Mouse (Mus musculus) embryonic facial prominence, embryonic 10.5 days (tissue): ENCODE measurements around the gene Gm4450. TPM values are rescaled to one million over a fixed set of nuclear protein-coding genes. Genes with fewer than 3 reads are reported as not detected.
"Not testable (repeated sequence)": the region's sequence is repeated elsewhere in the genome, so short reads cannot be mapped to it uniquely, and the experiment has no call there.

Experiments used
- DNase-seq: peaks from one replicate; pipeline ENCODE4 v3.0.0-alpha.2; 2017; ENCODE audit warnings: low spot score
- H3K27ac ChIP-seq: fragments of 300-500 bp; sonication (generic); replicated peaks from 2 replicates; pipeline ENCODE4 v1.5.1; 2016; ENCODE audit warnings: mild to moderate bottlenecking
- H3K27me3 ChIP-seq: fragments of 300-500 bp; sonication (generic); replicated peaks from 2 replicates; pipeline ENCODE4 v1.6.1; 2016; ENCODE audit warnings: low read depth, mild to moderate bottlenecking; ENCODE audit not compliant: poor library complexity, severe bottlenecking
- H3K36me3 ChIP-seq: fragments of 300-500 bp; sonication (generic); replicated peaks from 2 replicates; pipeline ENCODE4 v1.6.1; 2016; ENCODE audit warnings: mild to moderate bottlenecking, moderate library complexity
- H3K4me1 ChIP-seq: fragments of 300-500 bp; sonication (generic); 2 replicates; pipeline ENCODE4 v1.6.1; 2016
- H3K4me3 ChIP-seq: fragments of 300-500 bp; sonication (generic); 2 replicates; pipeline ENCODE4 v1.5.1; 2016; ENCODE audit warnings: mild to moderate bottlenecking, moderate library complexity
- H3K9me3 ChIP-seq: fragments of 300-500 bp; sonication (generic); 2 replicates; pipeline ENCODE4 v1.6.1; 2016; ENCODE audit warnings: mild to moderate bottlenecking
- WGBS: fragments of 180-500 bp; shearing (Covaris S2); methylation state at CpG from one replicate; pipeline ENCODE4 v1.1.7; 2016; 5-methylcytosine and 5-hydroxymethylcytosine counted together
- polyA plus RNA-seq: library from polyadenylated mRNA; unstranded; fragments of >200 nt; fragmentation: Nextera tagmentation; extraction: Ambion mirVana; gene quantifications from 2 replicates; pipeline ENCODE4 v1.2.1, GENCODE M21; 2016

Gm4450 gene
- polyA plus RNA-seq, 1 experiment from 2014 or later, result not detected

DNA sequence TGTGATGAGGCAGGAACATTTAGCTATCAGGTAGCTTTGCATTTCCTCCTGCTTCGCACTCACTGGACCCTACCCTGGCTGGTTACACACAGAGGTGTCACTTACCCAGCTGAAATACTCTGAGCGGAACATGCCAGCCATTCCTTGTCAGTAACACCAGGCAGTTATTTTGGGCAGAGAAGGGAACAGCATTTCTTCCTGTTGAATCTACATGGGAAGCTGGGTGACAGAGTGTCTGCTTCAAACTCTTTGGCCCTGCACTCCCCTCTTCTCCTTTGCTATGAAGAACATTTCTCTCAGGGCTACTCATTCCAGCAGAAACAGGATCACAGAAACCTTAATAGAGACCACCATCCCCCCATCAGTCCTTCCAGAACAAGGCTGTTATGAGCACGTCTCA is 42.6 kb downstream of the Gm4450 start:
- Histone ChIP-seq H3K4me1 (no peaks in the 10 kb centered on the region), H3K27me3 (no peaks in the 10 kb centered on the region), H3K27ac (no peak overlapping the region), H3K4me3 (no peak overlapping the region), H3K36me3 (0 out of 2 replicates have a peak, but pooled peaks cover 6% of the 10 kb centered on the region), H3K9me3 (no peaks in the 10 kb centered on the region)
- DNase-seq, result no peak
- WGBS, result 87% methylated on average over 3 of the region's 3 CpGs

DNA sequence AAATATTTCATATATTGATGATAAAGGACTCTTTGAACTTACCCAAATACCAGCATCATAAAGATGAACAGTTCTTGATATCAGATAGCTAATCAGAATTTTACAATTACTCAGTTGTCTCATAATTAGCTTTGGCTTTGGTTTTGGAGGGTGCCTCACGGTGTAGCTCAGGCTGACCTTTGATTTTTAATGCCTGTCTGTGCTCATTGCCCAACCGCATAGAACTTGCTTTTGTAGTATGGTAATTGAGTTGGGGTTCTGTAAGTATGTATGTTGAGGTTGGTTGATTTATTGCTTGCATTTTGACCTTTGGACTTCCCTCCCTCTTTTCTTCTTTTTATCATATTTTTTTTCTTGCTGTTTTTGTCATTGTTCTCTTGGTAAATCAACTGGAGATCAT is 43.2 kb downstream of the Gm4450 start:
- WGBS, result 84% methylated on average over 2 of the region's 2 CpGs
- no peaks in the 10 kb centered on the region for H3K27me3 ChIP-seq
- H3K4me3 ChIP-seq, result no peak overlapping the region
- no peaks in the 10 kb centered on the region for H3K9me3 ChIP-seq
- H3K4me1 ChIP-seq, result no peaks in the 10 kb centered on the region
- DNase-seq, result no peak
- H3K27ac ChIP-seq, result no peak overlapping the region
- 0 out of 2 replicates have a peak, but pooled peaks cover 6% of the 10 kb centered on the region for H3K36me3 ChIP-seq

DNA sequence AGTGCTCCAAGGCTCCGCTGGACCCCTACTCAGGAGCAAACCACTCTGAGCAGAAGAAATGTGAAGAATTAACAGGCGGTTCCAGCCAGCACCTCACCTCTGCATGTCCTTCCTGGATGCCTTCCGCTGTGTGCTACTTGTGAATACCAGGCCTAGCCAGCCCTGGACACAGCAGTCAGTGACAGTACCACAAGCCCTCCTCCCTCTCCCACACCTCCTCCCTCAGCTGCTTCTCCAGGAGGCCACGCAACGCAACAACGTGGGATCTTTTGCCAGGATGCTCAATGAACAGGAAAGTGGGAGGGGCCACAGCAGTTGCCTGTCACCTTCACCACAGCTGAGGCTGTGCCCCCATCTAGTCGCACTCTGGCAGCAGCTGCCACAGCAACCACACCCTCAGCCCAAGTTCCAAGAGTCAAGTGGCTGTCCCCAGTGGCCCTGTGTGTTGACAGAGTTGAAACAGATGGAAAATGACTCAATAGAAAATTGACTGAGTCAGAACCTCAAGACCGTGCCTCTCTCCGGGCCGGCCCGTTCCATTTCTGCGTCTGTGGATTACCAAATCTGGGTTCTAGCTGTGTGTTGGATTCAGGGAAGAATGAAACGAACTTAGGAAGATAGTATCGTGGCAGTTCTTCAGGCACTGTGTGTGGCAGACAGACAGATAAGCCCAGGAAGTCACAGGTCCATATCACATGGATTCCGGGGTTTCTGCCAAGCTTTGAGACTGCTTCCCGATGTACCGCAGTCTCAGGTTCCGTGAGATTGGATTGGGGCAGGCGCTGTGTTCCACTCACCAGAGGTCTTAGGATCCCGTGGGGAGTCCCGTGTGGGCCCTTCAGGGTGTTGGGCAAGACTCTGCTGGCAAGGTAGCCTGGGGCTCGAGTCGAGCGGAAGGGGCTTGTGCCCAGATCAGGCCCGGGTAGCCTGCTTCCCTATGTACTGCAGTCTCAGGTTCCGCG is 46.0 kb downstream of the Gm4450 start:
- H3K27me3 ChIP-seq, DNase-seq, H3K9me3 ChIP-seq, H3K4me1 ChIP-seq, H3K4me3 ChIP-seq, H3K36me3 ChIP-seq, H3K27ac ChIP-seq: not testable (repeated sequence)
- 90% methylated on average over 18 of the region's 27 CpGs for WGBS

DNA sequence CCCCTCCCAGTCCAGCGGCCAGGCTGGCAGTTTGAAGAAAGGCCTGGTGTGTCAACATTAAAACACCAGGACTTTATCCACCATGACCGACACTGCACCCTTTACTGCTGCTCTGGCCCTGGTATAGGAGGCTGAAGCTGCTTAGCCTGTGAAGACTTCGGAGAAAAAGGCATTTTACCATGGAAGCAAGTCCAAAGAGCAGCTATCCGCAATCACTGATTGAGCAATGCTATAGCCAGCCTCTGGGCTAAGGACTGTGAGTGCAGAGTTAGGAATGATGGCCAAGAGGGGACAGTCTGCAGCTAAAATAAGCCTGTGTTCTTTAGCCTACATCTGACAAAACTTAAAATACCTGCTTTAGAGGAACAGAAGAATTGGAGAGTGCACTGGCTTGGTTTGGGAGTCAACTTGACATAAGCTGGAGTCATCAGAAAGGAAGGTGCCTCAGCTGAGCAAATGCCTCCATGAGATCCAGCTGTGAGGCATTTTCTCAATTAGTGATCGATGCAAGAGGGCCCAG is 49.6 kb downstream of the Gm4450 start:
- 68% methylated on average over 5 of the region's 5 CpGs for WGBS
- not testable (repeated sequence) for H3K4me1 ChIP-seq, H3K36me3 ChIP-seq

DNA sequence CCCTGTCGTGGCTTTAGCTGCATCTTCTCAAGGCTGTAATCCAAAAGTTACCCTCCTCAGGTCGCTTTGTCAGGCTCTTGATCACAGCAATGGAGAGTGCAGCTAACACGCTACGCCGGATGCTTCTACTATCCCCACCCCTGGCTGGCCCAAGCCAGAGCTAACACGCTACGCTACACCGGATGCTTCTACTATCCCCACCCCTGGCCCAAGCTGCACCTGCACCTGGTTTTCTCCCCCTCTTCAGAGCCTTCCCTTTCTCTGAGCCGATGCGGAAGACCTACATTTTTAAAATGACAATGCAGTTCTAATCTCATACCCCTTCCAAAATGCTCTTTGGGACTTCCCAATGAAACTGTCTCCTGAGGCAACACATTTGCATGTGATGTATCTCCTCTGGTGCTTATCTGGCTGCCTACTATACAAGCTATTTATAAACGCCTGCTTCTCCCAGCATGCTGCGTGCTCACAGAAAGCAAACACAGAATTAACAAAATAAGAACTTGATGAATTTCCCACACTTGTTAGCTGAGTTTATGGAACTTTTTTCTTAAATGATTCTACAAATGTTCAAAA is 50.3 kb downstream of the Gm4450 start:
- 72% methylated on average over 12 of the region's 12 CpGs for WGBS

More for the DNA sequence above, 49.6 kb downstream of the Gm4450 start:
- not testable (repeated sequence) for DNase-seq, H3K4me3 ChIP-seq, H3K9me3 ChIP-seq, H3K27ac ChIP-seq, H3K27me3 ChIP-seq

DNA sequence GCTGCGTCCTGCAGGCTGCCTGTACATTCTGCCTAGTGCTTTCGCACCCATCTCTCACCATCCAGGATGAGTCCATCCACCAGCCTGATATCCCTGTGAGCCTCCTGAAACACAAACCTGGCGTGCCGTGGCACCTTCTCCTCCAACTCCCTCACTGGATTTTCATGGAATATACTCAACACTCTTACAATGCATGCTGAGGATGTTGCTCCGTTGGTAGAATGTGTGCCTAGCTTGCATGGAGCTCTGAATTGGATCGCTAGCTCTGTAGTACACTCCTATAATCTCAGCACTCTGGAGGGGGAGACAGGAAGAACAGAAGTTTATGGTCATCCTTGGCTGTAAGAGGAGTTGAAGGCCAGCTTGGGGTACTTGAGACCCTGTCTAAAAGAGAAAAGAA is 51.0 kb downstream of the Gm4450 start:
- H3K4me3 ChIP-seq, H3K36me3 ChIP-seq, H3K27me3 ChIP-seq, DNase-seq, H3K27ac ChIP-seq, H3K9me3 ChIP-seq, H3K4me1 ChIP-seq: not testable (repeated sequence)
- WGBS, result 93% methylated on average over 6 of the region's 6 CpGs

More for the DNA sequence above, 50.3 kb downstream of the Gm4450 start:
- not testable (repeated sequence) for H3K27me3 ChIP-seq, DNase-seq, H3K36me3 ChIP-seq, H3K4me3 ChIP-seq, H3K4me1 ChIP-seq, H3K9me3 ChIP-seq, H3K27ac ChIP-seq

DNA sequence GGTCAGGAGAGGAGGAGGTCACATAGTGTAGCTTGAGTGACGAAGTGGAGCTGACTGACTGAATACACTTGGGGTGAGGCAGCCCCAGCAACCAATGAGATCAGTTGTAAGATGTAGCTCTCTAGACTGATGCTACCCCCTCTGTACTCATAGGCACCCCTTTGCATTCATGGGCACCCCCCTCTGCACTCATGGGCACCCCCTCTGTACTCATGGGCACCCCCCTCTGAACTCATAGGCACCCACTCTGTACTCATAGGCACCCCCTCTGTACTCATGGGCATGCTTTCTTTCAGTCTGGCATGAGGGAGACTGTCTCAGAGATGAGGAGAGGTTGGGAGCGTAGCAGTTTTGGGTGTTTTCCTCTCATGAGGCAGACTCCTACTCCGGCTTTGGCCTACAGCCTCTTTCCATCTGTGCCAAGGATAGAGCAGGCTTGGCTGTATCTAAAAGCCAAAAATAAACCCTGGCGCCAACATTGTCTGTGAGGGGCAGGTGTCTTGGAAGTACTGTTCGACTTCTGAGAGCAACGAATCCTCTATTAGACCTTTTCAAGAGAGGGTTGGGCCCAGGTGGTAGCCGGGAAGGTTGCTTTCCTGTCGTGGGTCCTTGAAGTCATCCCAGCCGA is 52.5 kb downstream of the Gm4450 start:
- DNase-seq, H3K36me3 ChIP-seq, H3K27me3 ChIP-seq, H3K9me3 ChIP-seq, H3K4me3 ChIP-seq, H3K4me1 ChIP-seq, H3K27ac ChIP-seq: not testable (repeated sequence)
- WGBS, result 93% methylated on average over 9 of the region's 9 CpGs

Other genes with a start within 250 kb of the Gm4450 start
- not detected in 2 replicates for gene Reg4, start 235.0 kb downstream of the Gm4450 start, polyA plus RNA-seq
- gene Hmgcs2, start 176.7 kb downstream of the Gm4450 start, polyA plus RNA-seq, result 1.0 and 1.6 TPM in 2 replicates
- gene Phgdh, start 117.1 kb downstream of the Gm4450 start, polyA plus RNA-seq, result 373 and 379 TPM in 2 replicates
- 8.2 and 8.8 TPM in 2 replicates for gene Zfp697, start 74.7 kb downstream of the Gm4450 start, polyA plus RNA-seq
- not detected in 2 replicates for gene Hsd3b4, start 53.4 kb upstream of the Gm4450 start, polyA plus RNA-seq
- not detected in 2 replicates for gene Gm10681, start 131.7 kb upstream of the Gm4450 start, polyA plus RNA-seq
- gene Hsd3b5, start 173.1 kb upstream of the Gm4450 start, polyA plus RNA-seq, result not detected in 2 replicates